Mouse (Mus musculus) regulatory T cell (primary cell): ENCODE measurements around the gene Slc1a1.

Experiments used
- in situ Hi-C: fragments of 300-600 bp; cut with MboI, MseI; formaldehyde crosslinking; loops from one replicate; pipeline ENCODE4 v1.15.1; 2025; ENCODE audit warnings: high pct_unique_total_duplicates

Slc1a1 gene

DNA sequence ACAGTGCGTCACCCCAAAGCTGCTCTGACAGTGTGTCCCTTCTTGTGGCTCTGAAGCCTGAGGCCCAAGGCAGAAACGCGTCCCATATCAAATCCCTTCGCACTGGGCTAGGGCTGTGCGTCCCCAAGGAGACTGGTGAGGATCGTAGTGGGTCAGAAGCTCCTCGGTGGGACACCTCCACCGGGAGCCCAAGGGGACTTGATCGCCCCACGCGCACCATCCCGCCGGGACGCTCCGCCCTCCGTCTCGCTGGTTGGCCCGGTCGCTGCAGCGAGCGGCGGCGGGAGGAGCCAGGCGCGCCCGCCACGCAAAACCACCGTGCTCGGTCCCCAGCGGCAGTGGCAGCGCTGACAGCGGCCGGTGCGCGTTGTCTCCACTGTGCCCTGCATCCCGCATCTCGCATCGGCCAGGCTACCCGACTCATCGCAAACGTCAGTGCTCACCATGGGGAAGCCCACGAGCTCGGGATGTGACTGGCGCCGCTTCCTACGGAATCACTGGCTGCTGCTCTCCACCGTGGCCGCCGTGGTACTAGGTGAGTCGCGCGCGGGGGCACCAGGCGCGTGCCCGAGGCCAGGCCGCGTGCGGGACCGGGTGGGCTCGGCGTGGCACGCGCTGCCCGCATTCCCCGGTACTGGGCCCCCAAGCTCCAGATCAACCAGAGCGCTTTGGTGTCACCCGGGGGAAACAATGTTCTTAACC, at the start of gene Slc1a1:
TSS of gene Slc1a1 (plus strand) at position 252 of the 702 bp plus-strand sequence.
- in situ Hi-C loops = no loop called here

DNA sequence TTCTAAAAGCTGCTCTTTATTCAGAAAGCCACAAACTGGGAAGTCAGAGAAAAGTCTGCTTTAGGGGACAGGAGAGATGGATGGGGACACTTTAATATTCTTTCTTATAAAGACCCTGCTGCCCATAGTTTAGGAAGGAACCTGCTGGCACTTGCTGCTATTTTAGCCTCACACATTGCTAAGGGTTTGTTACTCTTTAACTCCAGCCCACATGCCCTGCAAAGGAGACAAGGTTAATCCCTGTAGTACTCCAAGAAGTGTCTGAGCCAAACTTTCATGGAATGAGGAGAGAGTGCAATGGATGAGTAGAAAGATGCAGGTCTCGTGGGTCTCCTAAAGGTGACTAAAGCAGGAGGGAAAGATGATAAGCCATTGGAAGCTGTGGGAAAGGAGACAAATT, 44.7 kb upstream of the Slc1a1 start:
- in situ Hi-C loops = no loop called here

DNA sequence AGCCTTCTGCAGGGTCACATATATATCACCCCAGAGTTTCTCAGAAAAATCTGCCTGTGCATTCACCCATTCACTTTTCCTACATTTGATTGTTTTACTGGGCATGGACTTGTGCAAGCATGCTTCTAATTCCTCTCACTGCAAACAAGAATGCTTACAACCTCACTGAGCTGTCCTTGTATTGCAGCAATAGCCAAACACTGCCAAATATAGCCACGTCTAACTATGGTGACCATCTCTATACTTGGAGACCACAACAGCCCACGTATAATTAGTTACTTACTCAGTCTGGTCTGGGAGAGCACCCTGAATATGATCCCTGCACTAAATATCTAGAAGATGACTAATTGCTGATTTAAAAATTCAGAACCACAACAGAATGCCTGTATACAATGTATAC, 41.5 kb upstream of the Slc1a1 start:
- in situ Hi-C loops = no loop called here

DNA sequence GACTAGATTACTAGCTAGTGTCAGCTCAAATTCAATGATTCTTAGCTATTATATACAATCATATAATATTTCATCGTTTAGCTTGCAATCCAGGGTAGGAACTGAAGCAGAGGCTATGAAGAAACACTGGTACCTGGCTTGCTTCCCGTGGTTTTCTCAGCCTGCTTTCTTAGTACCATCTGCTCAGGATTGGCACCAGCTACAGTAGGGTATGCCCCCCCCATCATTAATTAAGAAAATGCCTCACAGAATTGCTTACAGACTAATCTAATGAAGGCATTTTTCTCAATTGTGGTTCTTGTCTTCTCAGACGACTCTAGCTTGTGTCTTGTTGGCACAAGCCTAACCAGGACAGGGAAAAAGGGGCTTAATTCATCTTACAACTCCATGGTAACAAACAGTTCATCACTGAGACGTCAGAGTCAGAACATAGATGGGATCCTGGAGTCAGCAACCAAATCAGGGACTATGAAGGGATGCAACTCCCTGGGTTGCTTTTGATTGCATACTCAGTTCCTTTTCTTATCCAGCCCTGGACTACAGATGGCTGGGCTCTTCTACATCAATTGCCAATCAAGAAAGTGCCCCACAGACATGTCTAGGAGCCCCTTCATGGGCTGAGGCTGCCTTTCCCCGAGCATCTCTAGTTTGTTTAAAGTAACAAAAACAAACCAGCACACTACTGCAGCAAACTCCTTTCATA, 38.6 kb upstream of the Slc1a1 start:
- in situ Hi-C loops = no loop called here

DNA sequence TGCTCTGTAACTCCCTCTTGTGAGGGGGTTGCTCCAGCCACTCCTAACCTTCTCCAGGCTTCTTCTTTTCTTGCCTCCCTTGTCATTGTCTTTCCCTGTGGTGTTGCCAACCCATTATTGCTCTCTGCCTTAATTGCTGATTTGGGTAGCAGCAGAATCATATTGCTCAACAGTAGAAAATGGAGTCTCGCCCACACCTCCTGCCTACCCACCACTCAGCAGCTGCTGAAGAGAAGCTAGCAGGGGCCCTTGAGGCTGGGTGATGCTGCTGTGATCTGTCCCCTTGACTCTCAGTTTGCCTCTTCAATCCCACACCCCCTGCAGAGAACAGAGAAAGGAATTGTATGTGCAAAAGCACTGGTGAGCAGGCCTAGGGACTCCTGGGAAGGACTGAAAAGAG, 37.9 kb upstream of the Slc1a1 start:
- in situ Hi-C loops = no loop called here

DNA sequence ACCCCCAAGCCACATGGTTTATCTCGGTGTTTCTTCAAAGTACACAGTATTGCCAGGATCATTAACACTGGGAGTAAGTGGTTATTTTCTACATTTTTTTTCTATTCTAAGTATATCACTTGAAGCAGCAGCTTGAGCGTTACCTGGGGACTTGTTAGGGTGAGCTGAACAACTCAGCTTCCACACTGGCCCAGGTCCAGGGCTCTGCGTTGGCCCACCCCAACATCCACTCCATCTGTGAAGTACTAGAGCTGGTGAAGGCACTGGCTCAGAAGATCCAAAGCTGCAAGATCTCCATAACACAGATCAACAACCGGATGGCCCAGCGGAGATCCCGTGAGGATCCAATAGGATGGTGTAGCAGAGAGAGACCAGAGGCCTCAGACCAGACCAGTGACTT, 37.2 kb upstream of the Slc1a1 start:
- in situ Hi-C loops = no loop called here

DNA sequence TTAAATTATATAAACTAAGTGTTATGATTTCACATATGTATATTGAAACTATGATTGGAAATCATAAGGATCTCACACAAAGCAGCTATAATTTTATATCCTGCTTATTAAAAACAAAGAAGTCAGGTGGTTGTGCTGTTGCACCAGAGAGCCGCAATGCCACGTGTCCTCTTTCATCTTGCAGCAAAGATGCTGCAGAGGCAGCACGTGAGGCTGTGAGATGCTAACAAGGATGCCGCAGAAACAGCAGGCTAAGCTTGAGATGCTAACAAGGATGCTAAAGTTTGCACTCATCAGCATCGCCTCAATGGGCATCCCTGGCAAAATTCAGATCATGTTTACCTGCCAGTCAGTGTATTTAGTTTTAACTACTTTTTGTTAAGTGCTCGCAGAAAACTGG, 34.4 kb upstream of the Slc1a1 start:
- in situ Hi-C loops = no loop called here

DNA sequence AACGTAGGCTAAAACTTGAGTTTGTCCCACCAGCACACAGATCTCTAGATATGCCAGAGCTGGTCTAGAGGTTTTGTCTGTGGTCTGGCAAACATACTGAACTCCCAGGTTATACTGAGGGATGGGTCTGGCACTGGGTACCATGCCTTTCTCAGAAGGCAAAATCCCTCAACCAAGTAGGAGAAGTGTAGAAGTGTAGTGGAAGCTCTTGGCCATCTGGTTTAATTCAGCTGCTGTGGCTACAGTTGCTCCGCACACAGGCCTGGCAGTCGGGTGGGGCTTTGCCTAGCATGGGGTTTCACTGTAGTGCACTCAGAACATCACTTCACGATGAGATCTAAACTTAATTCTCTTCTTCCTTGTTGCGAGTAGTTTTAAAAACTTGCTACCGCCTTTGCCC, 28.6 kb upstream of the Slc1a1 start:
- in situ Hi-C loops = no loop called here

DNA sequence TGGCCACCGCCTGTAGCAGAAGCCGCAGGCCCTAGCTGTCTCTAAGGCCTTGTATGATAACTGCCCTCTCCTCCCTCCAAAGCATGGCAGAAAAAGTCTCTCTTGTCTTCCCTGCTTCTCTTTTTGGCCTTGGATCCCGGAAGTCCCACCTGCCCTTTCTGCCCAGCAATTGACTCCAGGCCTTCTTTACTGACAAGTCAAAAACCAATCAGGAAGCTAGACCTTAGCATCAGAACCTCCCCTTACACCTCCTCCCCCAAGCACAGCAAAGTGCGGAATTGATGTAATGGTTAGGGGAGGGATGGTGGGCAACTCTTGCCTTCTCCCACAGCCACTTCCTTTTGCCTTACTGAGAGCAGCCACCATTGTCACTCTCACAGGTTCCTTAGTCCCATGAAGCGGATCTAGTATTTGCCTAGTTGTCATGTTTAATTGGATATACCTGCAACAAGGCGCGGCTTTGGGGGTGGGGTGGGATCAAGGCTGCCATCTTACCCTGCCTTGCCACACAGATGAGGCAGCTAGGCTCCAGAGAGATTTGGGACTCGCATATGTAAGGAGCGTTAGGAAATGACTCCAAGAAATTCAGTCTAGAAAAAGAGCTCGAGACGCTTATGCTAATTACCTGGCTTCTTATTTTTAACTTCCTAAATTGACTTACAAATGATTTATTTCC, 27.9 kb upstream of the Slc1a1 start:
- in situ Hi-C loops = no loop called here

DNA sequence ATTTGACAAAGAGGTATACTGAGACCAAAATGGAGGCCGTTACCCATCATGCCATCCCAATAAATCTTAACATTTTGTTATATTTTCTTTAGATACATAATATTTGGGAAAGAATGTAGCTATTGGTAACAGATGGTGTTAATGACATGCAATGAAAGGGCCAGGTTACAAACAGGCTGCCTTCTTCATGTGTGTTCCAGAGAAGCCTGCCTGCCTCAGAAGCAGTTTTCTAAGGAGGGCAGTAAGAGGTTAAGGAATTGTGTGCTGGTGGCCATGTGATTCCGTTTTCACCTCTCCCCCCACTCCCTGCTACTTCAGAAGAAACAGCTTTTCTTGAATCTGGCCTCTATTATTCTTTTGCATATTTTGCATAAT, 27.4 kb upstream of the Slc1a1 start:
- in situ Hi-C loops = no loop called here

DNA sequence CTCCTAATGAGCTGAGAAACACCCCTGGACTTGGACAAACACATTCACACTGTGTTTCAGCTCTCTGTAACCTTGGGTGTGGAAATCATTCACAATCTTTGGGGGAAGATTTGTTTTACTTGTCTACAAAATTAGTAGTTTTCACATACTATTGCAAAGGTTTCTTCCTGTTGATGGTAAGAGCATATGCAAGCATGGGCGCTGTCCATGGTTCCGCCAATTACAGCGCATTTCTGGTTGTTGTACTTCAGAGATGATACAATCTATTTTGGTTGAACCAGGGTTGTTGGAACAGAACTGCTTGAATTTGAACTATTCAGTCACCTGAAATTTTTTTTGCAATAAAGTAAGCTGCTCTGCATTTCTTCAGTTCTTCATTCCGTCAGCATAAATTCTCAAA, 16.6 kb upstream of the Slc1a1 start:
- in situ Hi-C loops = no loop called here

DNA sequence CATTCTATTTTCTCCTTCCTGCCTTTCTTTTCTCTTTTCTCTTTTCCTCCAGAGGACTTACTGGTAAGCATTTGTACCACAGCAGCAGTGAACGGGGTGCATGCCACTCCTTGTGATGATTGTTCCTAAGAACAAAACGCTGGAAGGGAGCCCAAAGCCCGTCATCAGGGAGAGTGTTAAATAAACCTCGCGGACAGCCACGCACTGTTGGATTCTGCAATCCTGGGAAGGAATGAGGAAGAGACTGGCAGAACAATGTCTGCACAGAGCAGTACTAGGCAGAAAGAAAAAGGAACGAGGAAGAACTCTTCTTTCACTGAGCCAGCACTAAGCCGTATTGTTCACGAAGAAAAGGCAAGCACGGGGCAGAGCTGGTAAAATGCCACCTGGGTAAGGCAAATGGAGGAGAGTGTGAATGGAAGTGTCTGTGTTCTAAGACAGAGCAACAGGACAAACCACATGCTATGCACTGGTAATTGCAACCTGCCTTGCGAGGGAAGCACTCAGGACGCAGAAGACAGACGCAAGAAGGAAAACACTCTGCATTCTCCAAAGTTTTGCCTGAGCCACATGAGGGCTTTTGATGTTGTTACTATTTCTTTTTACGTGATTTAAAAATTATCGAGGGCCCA, 7.0 kb upstream of the Slc1a1 start:
- in situ Hi-C loops = no loop called here

DNA sequence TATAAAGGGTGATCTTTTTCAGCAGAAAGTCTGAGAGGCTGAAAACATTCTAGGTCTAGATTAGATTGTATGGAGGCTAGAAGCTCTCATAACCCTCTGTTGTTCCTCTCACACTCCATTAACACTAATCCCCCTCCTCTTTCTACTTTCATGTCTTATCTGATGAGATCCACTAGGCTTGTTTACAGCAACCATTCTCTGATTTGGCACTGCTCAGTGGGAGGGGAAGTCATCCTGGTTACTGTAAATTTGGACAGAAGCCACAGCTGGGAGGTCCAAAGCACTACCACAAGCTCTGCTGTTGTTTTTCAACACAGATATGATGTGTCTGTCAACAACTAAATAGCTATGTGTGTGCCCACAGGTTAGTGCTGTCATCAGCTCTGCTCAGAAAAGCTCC, 3.5 kb upstream of the Slc1a1 start:
- in situ Hi-C loops = no loop called here

DNA sequence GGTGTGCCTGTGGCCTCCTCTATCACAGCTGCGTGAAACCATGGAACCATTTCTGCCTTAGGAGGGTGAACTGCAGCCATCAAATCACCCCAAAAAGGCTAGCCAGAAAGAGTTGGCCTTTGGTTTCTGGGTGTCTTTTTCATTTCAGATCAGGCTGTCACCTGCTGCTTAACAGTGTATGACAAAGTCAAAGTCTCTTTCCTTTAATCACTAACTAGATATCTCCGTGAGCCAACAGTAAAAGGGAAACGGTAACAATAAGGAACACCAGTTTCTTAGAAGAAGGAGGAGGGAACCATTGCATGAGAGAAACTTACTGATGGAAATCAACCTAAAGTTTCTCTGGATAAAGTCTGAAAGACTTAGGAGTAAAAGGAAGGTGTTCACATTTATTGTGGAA, 2.2 kb upstream of the Slc1a1 start:
- in situ Hi-C loops = no loop called here

DNA sequence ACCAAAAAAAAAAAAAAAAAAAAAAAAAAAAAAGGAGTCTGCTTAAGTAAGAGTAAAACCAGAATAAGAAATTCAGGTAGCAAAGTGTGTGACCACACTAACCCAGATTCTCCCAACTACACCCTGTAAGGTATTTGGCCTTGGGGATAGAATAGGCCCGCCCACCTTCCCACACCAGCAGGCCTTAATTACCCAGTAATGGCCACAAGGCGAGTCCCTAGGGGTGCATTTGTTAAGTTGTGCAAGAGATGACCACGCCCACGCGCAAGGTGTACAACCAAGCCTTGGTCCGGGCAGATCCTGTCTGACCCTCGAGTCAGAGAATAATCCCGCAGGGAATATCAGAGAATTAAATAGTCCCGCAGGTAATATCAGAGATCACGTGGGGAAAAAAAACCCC, 461 bp upstream of the Slc1a1 start:
- in situ Hi-C loops = no loop called here

DNA sequence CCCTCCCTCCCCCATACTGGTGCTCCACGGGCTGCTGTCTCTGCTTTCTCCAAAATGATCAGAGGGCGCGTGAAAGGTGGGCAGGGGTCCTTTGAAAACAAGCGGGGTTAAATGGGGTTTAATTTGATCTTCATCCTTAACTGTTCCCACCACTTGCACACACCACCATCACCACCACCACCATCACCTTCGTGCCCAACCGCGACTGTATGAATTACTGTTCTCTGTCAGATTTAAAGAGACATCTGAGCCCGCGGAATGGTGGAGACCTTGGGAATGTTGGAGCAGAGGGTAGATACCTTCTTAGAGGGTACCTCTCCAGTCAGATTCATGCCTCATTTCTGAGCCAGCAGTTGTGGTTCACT, 633 bp downstream of the Slc1a1 start:
- in situ Hi-C loops = no loop called here

DNA sequence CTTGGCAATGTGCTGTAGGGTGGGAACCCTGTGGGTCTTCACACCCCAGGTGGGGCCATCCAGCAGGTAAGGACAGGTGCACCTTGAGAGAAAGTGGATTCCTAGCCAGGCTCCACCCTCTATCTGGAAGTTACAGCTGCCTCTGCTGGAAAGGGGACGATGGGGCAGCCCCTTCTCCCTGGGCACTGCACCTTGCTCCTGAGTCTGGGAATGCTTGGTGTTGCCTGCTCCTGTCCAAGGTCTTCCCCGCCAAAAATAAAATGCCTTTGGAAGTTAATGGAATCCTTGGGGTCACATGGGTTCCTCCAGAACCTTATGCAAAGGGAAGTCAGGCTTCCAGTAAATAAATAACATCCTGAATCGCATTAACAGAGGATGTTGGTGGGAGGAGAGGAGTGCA, 1.3 kb downstream of the Slc1a1 start:
- in situ Hi-C loops = no loop called here

DNA sequence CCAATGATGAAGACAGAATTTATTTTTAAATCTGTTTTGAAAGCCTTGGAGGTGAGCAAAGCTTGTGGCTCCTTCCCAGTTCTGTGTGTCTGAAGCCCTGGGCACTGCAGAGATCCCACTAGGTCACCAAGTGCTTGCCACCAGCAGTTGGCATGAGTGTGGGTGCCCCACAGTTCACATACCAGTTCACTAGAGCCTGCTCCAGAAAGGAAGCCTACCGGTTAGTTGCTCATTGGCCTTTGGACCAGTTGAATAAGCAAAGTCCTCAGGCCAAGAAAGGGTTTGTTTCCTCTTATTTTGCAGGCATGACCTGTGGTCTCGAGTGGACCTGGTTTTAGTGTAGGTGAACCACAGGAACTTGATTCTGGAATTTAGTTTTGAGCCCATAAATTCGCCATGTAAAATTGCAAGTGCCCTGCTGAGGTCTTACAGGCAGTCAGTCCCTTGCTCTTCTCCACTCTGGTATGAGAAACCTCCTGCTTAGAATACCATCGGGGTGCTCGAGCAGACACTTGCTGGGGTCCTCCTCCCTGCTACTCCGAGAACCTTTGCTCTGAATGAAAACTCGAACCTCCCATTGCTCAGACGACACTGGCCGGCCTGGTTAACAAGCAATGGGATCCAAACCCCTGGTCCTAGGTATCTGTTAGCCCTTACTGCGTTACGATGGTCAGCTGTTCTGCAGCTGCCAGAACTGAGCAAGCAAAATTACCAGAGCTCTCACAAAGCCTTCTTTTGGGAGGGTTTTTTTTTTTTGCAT, 2.0 kb downstream of the Slc1a1 start:
- in situ Hi-C loops = no loop called here

DNA sequence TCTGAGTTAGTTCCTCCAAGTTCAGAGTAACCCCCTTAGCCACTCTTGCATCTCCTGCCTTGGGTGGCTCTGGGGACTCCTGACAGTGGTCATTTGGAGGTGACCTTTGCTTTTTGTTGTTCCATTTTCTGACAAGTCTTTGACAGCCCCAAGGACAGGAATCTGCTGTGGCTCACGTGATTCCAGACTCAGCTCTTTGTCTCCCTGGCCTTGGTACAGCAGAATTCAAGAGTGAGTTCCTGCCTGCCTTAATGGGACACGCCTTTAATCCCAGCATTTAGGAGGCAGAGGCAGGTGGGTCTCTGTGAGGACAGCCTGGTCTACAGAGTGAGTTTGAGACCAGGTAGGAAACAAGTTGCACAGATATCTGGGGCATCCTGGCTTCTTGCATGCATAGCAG, 3.9 kb downstream of the Slc1a1 start:
- in situ Hi-C loops = no loop called here

DNA sequence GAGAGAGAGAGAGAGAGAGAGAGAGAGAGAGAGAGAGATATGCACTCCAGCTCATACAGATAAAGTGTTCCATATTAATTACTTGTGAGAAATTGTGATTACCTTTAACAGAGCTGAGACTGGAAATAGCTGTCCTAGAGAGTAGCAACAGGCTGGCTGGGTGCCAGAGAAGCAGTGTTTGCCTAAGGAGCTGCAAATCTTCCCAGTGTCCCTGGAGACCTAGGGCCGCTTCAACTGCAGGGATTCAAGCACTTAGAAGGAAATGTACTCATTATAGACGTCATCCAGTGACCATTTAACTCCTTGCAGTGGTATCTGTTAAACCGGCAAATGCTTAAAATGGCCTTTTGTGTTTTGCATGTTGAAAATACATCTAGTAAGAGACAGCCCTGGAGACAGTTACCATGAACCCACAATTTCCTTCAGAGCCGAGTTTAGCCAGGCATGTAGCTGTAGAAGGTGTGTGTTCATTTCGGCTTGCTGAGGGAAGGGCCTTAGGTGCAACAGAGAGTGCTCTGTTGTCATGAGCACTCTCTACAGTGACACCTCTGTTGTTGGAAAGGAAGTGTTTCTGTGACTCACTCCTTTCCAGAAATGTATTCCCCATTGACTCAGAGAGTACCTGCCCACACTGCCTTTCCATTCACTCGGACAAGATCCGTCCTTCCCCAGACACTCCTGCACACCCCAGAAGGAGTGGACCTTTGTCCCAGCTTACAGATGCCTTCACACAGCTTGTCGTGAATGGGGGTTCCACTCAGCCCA, 10.3 kb downstream of the Slc1a1 start:
- in situ Hi-C loops = no loop called here

DNA sequence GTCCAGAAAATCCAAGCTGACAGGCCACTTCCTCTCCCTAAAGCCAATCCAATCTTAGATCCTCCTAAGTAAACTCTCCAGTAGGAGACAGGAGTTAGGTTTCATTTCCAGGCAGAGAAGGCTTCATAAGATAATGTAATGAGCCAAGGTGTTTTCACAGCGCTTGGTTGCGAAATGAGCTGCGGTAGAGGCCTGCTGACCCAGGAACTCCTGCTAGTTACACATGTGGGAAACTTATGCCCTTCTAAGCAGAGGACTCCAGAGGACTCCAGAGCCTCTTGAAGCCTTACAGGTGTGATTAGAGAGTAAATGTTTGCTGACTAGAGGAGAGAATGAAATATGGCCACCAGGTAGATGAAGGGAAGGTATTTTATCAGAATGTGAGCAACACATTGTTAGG, 15.7 kb downstream of the Slc1a1 start:
- in situ Hi-C loops = no loop called here
